Mouse (Mus musculus) WW6 (cell line): Measurements from ENCODE around the gene Dck.

ENCODE experiments used
- DNase-seq: peaks from one replicate; pipeline ENCODE4 v3.0.0-alpha.2; 2013; ENCODE audit warnings: low read depth, low spot score

The Dck gene

GRCm38 (mm10) chr5:88791256-88792245, 26.8 kb downstream of the Dck start:
- DNase-seq: no peak

GRCm38 (mm10) chr5:88793676-88794075, 28.9 kb downstream of the Dck start:
- no peak for DNase-seq

- DNase-seq: no peak
Observed at GRCm38 (mm10) chr5:88795910-88796584, 31.3 kb downstream of the Dck start.

- DNase-seq: no peak
Observed at GRCm38 (mm10) chr5:88796588-88796987, 31.8 kb downstream of the Dck start.

- DNase-seq: no peak
Observed at GRCm38 (mm10) chr5:88797121-88797520, 32.3 kb downstream of the Dck start.

GRCm38 (mm10) chr5:88805616-88806015, 40.8 kb downstream of the Dck start:
- DNase-seq: no peak

- DNase-seq: no peak
Observed at GRCm38 (mm10) chr5:88806278-88806677, 41.5 kb downstream of the Dck start.

- DNase-seq: no peak
Observed at GRCm38 (mm10) chr5:88807342-88807741, 42.5 kb downstream of the Dck start.

GRCm38 (mm10) chr5:88813188-88813587, 48.4 kb downstream of the Dck start:
- DNase-seq: no peak

GRCm38 (mm10) chr5:88814552-88814951, 49.8 kb downstream of the Dck start:
- no peak for DNase-seq

- no peak for DNase-seq
Observed at GRCm38 (mm10) chr5:88821542-88821941, 56.7 kb downstream of the Dck start.

GRCm38 (mm10) chr5:88824838-88825237, 60.0 kb downstream of the Dck start:
- DNase-seq: no peak

GRCm38 (mm10) chr5:88829835-88830571, 65.2 kb downstream of the Dck start:
- DNase-seq: no peak

GRCm38 (mm10) chr5:88830880-88831279, 66.1 kb downstream of the Dck start:
- no peak for DNase-seq

- no peak for DNase-seq
Observed at GRCm38 (mm10) chr5:88831935-88832334, 67.1 kb downstream of the Dck start.
